Mouse (Mus musculus): ENCODE data around the gene Nr6a1.

The Nr6a1 gene

GRCm38 (mm10) chr2:38713596-38713995, 213.9 kb downstream of the Nr6a1 start:
- no peak for DNase-seq (ENCODE audit: low read depth)

- no peak for DNase-seq (ENCODE audit: low read depth)
These were observed 214.7 kb downstream of the Nr6a1 start for GRCm38 (mm10) chr2:38712769-38713125.

DNA sequence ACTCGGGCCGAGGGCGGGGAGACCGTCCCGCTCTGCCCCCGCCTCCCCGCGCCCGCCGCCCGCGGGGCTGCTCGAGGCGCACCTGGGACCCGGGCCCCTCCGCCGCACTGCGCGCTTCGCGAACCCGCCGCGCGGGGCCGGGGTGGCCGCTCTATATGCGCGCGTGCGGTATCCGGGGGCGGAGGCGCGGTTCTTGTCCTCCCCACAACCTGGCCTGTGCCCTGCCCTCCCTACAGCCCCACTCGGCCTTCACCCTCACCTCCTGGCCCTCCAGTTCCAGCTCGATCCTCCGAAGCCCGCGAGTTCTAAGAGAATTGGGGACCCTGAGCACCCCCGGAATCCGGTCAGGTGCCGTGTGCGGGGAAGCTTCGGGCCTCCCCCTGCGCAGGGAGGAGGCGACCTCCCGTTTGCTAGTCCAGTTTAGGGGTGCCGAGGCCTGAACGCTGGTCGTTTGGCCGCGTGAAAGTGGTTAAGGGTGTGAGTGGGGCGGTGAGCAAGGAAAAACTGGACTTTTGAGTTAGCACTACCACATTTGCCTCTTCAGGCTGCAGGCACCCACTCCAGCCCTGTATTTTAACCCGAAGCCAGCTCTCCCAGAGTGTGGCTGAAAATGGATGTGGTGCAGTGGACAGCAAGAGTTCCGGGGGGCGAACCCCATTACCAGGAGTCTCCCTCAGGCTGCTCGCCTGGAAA, 215.3 kb downstream of the Nr6a1 start:
- DNase-seq (ENCODE audit: low read depth): no peak

GRCm38 (mm10) chr2:38711421-38711861, 216.0 kb downstream of the Nr6a1 start:
- DNase-seq (ENCODE audit: low read depth): no peak

GRCm38 (mm10) chr2:38710304-38711241, 216.9 kb downstream of the Nr6a1 start:
- DNase-seq (ENCODE audit: low read depth): no peak

DNA sequence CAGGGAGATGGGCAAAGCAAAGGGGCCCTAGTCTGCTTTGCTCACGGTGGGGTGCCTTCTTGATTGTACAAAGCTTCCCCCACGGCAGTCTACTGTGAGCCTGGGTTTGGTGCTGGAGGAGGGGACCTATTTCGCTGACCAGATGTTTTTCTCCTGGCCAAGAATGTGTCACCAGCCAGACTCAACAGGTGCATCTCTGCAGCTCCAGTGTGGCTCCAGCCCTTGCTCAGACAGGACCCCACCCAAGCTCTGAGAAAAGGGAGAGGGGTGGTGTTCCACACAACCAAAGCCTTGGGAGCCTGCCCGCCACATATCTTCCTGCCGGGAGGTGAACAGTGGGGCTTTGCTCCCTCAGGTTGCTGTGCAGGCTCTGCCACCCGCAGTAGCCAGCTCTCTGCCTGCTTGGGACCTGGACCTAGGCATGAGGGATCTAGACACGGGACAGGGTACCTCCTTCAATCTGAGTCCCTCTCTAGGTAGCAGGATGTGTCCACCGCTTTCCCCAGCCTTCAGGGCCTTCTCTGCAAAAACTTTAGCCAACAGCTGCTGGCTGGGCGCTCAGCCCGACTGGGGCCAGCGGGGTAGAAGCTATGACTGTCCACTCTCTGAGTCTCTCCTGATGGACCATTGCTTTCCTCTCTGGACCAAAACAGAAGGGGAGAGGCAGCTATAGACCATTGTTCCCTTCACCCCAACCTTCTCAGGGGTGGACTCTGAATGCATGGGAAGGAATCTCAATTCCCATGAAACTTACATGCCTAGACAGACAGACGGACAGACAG, 218.4 kb downstream of the Nr6a1 start:
- DNase-seq (ENCODE audit: low read depth): no peak

DNA sequence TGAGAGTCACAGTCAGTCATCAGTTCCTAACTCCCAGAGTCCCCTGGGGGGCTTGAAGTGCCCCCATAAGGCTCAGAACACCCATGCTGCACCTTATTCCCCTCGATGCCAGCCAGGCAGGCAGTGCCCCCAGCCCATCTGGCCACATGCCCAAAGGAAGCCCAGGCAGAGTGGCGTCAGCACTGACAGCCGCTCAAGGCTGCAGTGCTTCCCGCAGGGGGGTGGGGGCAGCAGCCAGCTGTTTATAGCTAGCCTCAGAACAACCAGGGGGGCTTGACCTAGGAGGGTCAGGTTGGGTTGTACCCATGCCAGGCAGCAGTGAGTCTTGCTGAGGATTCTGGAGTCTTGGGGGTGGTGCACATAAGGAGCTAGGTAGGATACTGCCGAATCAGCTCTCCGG, 220.8 kb downstream of the Nr6a1 start:
- DNase-seq (ENCODE audit: low read depth): no peak

DNA sequence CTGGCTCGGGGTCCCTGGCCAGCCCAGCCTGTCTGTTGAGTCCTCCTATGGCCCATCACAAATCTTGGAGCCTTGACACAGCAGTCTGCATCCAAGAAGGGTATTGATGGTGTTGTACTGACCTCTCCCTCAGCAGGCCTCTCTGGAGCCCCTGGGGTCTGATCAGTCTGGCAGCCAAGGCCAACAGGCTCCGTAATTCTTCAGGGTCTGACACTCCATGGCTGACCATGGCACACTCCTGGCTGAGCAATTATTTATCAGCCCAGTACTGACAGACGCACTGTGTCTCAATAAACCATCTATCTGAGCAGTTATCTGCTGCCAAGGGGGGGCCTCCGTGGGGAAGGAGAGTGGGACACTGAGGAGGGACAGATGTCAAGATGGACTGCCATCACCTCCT, 222.5 kb downstream of the Nr6a1 start:
- DNase-seq (ENCODE audit: low read depth): no peak

- DNase-seq (ENCODE audit: low read depth): no peak
These were observed 223.2 kb downstream of the Nr6a1 start for GRCm38 (mm10) chr2:38704336-38704735.

- no peak for DNase-seq (ENCODE audit: low read depth)
These were observed 227.3 kb downstream of the Nr6a1 start for GRCm38 (mm10) chr2:38700177-38700576.

- DNase-seq (ENCODE audit: low read depth): no peak
These were observed 228.9 kb downstream of the Nr6a1 start for GRCm38 (mm10) chr2:38698623-38699022.

DNA sequence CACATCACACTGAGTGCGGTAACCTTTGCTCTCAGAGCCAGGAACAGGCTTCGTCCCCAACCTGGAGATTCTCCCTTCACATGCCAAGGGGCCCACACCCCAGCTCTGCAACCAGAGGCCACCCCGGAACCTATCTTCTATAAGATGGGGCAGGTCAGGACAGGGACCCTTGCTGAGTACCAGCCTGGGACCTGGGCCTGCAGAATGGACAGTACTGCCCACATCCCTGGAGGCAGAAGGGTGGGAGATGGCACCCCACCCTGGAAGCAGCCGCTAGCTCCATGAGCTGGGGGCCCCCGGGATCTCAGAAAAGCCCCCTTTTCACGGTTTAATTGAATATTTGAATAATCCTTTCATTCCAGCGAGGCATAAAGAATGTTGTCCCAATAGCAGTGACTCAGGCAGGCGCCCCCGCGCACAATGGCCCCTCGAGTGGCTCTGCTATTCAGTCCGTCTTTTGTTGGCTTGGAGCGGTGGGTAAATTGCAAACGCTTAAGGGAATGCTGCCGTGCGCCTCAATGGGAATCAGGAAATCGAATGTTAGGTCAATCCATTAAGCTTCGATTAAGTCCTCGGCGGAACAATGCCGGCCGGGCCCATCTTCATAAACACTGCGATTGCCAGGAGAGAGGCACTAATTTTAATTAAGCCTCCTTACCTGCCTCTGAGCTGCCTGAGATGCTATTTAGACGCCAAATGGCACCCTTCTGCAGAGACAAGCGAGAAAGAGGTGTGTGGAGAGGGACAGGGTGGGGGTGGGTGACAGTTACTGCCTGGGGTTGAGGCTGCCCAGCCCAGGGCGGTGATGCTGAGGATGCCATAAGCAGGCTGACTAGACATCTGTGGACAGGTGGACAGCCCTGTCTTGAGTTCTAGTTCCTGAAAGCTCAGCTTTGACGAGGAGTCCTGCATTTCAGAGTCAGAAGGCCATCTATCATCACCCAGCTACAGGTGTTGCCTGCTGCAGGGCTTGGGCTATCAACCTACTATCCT, 230.1 kb downstream of the Nr6a1 start:
- no peak for DNase-seq (ENCODE audit: low read depth)

- no peak for DNase-seq (ENCODE audit: low read depth)
These were observed 231.7 kb downstream of the Nr6a1 start for GRCm38 (mm10) chr2:38695770-38696169.

DNA sequence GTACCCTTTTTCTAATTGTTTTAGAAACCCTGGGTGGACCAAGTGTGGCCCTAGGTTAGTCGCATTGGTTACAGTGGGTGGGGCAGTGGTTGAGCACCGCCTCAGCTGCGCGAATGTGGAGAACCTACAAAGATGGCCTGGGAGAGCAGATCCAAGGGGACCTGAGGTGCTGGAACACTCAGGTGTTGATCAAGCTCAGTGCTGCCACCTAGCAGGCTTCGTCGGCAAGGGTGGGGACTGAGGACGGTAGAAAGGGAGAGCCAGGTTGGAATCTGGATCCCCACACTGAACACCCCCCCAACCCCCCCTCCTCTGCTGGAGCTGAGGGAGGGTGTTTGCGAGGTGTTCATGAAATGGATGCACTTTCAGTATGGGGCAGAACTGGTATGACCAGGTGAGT, 235.9 kb downstream of the Nr6a1 start:
- peak; percentile 24 for DNase-seq (ENCODE audit: low read depth)

- DNase-seq (ENCODE audit: low read depth): no peak
These were observed 237.6 kb downstream of the Nr6a1 start for GRCm38 (mm10) chr2:38689881-38690280.

DNA sequence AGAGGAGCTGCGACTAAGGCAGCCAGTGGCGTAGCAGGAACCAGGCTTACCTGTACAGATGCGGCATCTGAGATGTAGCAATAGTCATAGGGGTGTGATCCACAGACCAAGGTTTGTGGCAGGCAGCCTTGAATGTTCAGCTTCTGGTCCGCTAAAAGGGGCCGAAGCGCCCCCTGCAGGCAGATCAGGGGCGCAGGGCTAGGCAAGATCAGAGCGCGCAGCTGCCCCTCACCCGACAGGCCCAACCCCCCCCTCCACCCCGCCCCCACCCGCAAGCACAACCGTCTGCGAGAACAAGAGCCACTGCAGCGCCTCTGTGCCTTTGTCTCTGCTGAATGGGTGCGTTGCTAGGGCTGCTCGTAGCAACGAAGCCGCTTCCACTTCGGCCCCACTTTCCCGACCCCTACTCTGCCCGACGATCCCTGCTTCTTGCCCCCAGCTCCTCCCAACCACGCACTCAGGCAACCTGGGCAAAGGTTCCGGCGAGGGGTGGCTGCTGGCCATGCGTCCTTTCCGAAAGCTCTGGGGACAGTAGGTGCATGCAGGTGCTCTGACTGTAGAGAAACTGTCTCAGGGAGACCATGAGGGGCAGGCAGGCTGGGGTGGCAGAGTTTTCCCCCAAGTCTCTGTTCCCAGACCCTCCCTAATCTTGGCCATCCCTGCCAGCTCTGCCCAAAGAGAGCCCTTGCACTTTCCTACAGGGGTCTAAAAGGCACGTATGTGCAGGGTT, 238.5 kb downstream of the Nr6a1 start:
- DNase-seq (ENCODE audit: low read depth): peak; percentile 32

DNA sequence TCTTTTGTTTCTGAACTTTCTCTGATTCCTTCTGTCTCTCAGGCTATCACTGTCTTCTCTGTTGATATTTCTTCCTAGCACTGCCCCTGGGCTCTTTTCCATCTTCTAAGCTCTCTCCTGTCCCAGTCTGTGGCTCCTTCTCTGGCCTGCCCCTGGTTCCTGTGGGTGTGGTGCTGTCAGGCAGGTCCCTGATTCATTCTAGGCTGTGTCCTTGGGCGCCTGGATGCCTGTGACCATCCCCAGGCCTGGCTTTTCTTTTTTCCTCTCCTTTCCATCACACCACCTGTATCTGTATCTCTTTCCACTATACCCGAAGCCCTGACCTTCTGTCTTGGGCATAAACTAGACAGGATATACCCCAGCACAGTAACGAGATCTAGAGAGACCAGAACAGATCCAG, 241.7 kb downstream of the Nr6a1 start:
- no peak for DNase-seq (ENCODE audit: low read depth)

- no peak for DNase-seq (ENCODE audit: low read depth)
These were observed 244.4 kb downstream of the Nr6a1 start for GRCm38 (mm10) chr2:38683083-38683482.

- no peak for DNase-seq (ENCODE audit: low read depth)
These were observed 245.3 kb downstream of the Nr6a1 start for GRCm38 (mm10) chr2:38682209-38682608.

GRCm38 (mm10) chr2:38678947-38679346, 248.5 kb downstream of the Nr6a1 start:
- DNase-seq (ENCODE audit: low read depth): no peak

Measured in c-Kit-positive CD71-negative TER-119-negative erythroid progenitor cells, embryonic 14.5 days (primary cell).